Mouse (Mus musculus): Measurements from ENCODE around the gene Tmprss9.

DNA sequence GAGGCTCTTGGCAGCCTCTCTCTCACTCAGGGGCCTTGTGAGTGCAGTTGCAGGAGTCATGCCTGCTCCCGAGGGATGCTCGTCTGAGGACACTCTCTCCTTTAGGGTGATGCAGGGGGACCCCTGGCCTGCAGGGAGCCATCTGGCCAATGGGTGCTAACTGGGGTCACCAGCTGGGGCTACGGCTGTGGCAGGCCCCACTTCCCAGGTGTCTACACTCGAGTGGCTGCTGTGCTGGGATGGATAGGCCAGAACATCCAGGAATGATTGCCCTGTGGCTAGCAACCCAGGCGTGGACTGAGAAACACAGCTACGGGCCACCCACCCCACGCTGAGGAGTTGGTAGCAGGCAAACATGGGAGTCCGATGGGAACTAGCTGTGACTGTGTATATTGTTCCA lies 27.4 kb downstream of the Tmprss9 start:
- TF ChIP-seq CTCF (conservative IDR thresholded peaks at IDR 0.05; ENCODE audit: insufficient read depth, insufficient read length, low read depth, low read length), result no peak
- TF ChIP-seq POLR2A (IDR thresholded peaks at IDR 0.05; ENCODE audit: low read depth, low read length), result no peak
